Mouse (Mus musculus) intestine, postnatal 0 days (tissue): Measurements from ENCODE around the gene Faf2. TPM values are rescaled to one million over a fixed set of nuclear protein-coding genes. Genes with fewer than 3 reads are reported as not detected.

Experiments
- ATAC-seq: fragments of 200-750 bp; cut with Nextera tagmentation; 2 replicates; pipeline ENCODE4 v1.8.0; 2017; ENCODE audit warnings: mild to moderate bottlenecking, moderate TSS enrichment, moderate library complexity
- H3K27ac ChIP-seq: fragments of 300-500 bp; sonication (generic); 2 replicates; pipeline ENCODE4 v1.5.1; 2014; ENCODE audit warnings: mild to moderate bottlenecking, low read depth, low read length, moderate library complexity
- H3K27me3 ChIP-seq: fragments of 300-500 bp; sonication (generic); replicated peaks from 2 replicates; pipeline ENCODE4 v1.6.1; 2014; ENCODE audit warnings: low read length, mixed read lengths; ENCODE audit not compliant: control insufficient read depth, insufficient read depth
- H3K36me3 ChIP-seq: fragments of 300-500 bp; sonication (generic); 2 replicates; pipeline ENCODE4 v1.6.1; 2014; ENCODE audit warnings: mild to moderate bottlenecking, moderate library complexity; ENCODE audit not compliant: control insufficient read depth, insufficient read depth
- H3K4me1 ChIP-seq: fragments of 300-500 bp; sonication (generic); replicated peaks from 2 replicates; pipeline ENCODE4 v1.6.1; 2014; ENCODE audit warnings: antibody characterized with exemption, low read length, mixed read lengths; ENCODE audit not compliant: control insufficient read depth, insufficient read depth
- H3K4me2 ChIP-seq: fragments of 300-500 bp; sonication (generic); replicated peaks from 2 replicates; pipeline ENCODE4 v1.6.1; 2014; ENCODE audit warnings: low read depth, mild to moderate bottlenecking, moderate library complexity
- H3K4me3 ChIP-seq: fragments of 300-500 bp; sonication (generic); 2 replicates; pipeline ENCODE4 v1.5.1; 2014; ENCODE audit warnings: low read depth, low read length
- H3K9ac ChIP-seq: fragments of 300-500 bp; sonication (generic); 2 replicates; pipeline ENCODE4 v1.6.1; 2014; ENCODE audit warnings: mild to moderate bottlenecking, low read depth, low read length
- H3K9me3 ChIP-seq: fragments of 300-500 bp; sonication (generic); 2 replicates; pipeline ENCODE4 v1.6.1; 2016; ENCODE audit warnings: mixed run types; ENCODE audit not compliant: control insufficient read depth
- CTCF ChIP-seq: sonication (generic); IDR thresholded peaks from 2 replicates; pipeline ENCODE4 v1.5.1; 2016; ENCODE audit warnings: low read depth, mild to moderate bottlenecking, control low read depth, antibody characterized with exemption, moderate library complexity
- WGBS: fragments of 180-500 bp; shearing (Covaris S2); extraction: QIAGEN DNeasy Blood & Tissue Kit; methylation state at CpG from one replicate; pipeline ENCODE4 v1.1.7; 2014; 5-methylcytosine and 5-hydroxymethylcytosine counted together
- polyA plus RNA-seq: library from polyadenylated mRNA; unstranded; fragments of >200 nt; fragmentation: Nextera tagmentation; extraction: Ambion mirVana; gene quantifications from 2 replicates; pipeline ENCODE4 v1.2.1, GENCODE M21; 2015

Gene Faf2
- polyA plus RNA-seq, 1 experiment from 2014 or later: 45.9 TPM

- WGBS: 90% methylated on average over 8 of the region's 8 CpGs
- ATAC-seq: no peak
- H3K36me3 ChIP-seq: peaks cover 17% of the 10 kb centered on the region; the same call in 1 of the 2 replicates
- TF ChIP-seq CTCF: no peak
- peak overlapping the region; percentile 90; the same call in 1 of the 2 replicates for H3K4me2 ChIP-seq
- peaks cover 3% of the 10 kb centered on the region; the same call in 1 of the 2 replicates for H3K4me1 ChIP-seq
- H3K27me3 ChIP-seq: no peaks in the 10 kb centered on the region
- no peak overlapping the region for H3K27ac ChIP-seq
- H3K9ac ChIP-seq: no peak overlapping the region
- no peaks in the 10 kb centered on the region for H3K9me3 ChIP-seq
- no peak overlapping the region for H3K4me3 ChIP-seq
Observed at GRCm38 (mm10) chr13:54591776-54592356, 29.7 kb upstream of the Faf2 start.

- Histone ChIP-seq H3K36me3 (peaks cover 32% of the 10 kb centered on the region), H3K27ac (no peak overlapping the region), H3K9ac (no peak overlapping the region), H3K27me3 (no peaks in the 10 kb centered on the region), H3K4me1 (peaks cover 3% of the 10 kb centered on the region; the same call in 1 of the 2 replicates), H3K4me2 (no peak overlapping the region), H3K4me3 (no peak overlapping the region), H3K9me3 (no peaks in the 10 kb centered on the region)
- WGBS: 92% methylated on average over 11 of the region's 11 CpGs
- ATAC-seq: no peak
- no peak for TF ChIP-seq CTCF
Observed at GRCm38 (mm10) chr13:54593617-54594016, 28.0 kb upstream of the Faf2 start.

GRCm38 (mm10) chr13:54596107-54596690 is 25.4 kb upstream of the Faf2 start:
- peak; percentile 62 for ATAC-seq
- Histone ChIP-seq H3K4me1 (peaks cover 3% of the 10 kb centered on the region; the same call in 1 of the 2 replicates), H3K36me3 (peaks cover 39% of the 10 kb centered on the region), H3K9me3 (no peaks in the 10 kb centered on the region), H3K27me3 (no peaks in the 10 kb centered on the region), H3K27ac (peak overlapping the region; percentile 15), H3K9ac (no peak overlapping the region), H3K4me2 (no peak overlapping the region), H3K4me3 (no peak overlapping the region)
- TF ChIP-seq CTCF: peak; percentile 42
- 45% methylated on average over 8 of the region's 8 CpGs for WGBS

- no peak for TF ChIP-seq CTCF
- Histone ChIP-seq H3K4me1 (peaks cover 3% of the 10 kb centered on the region; the same call in 1 of the 2 replicates), H3K9ac (no peak overlapping the region), H3K27ac (no peak overlapping the region), H3K36me3 (peaks cover 39% of the 10 kb centered on the region), H3K9me3 (no peaks in the 10 kb centered on the region), H3K4me3 (no peak overlapping the region), H3K4me2 (no peak overlapping the region), H3K27me3 (no peaks in the 10 kb centered on the region)
- ATAC-seq: no peak
- WGBS: 42% methylated on average over 5 of the region's 5 CpGs
Observed at GRCm38 (mm10) chr13:54596870-54597269, 24.7 kb upstream of the Faf2 start.

- H3K9ac ChIP-seq: no peak overlapping the region
- 81% methylated on average over 12 of the region's 12 CpGs for WGBS
Observed at GRCm38 (mm10) chr13:54598622-54599143, 22.9 kb upstream of the Faf2 start.

GRCm38 (mm10) chr13:54602639-54603111 is 18.9 kb upstream of the Faf2 start:
- H3K4me3 ChIP-seq: no peak overlapping the region
- ATAC-seq: peak; percentile 82
- TF ChIP-seq CTCF: no peak
- peaks cover 15% of the 10 kb centered on the region; the same call in 1 of the 2 replicates for H3K4me1 ChIP-seq
- H3K36me3 ChIP-seq: peaks cover 24% of the 10 kb centered on the region
- H3K27ac ChIP-seq: peak overlapping the region; percentile 86
- no peaks in the 10 kb centered on the region for H3K9me3 ChIP-seq
- H3K27me3 ChIP-seq: no peaks in the 10 kb centered on the region
- H3K4me2 ChIP-seq: peak overlapping the region; percentile 17; the same call in 1 of the 2 replicates
- WGBS: 20% methylated on average over 3 of the region's 3 CpGs
- H3K9ac ChIP-seq: no peak overlapping the region; the same call in 1 of the 2 replicates

More at GRCm38 (mm10) chr13:54598622-54599143, 22.9 kb upstream of the Faf2 start:
- TF ChIP-seq CTCF: no peak
- Histone ChIP-seq H3K4me2 (no peak overlapping the region), H3K9me3 (no peaks in the 10 kb centered on the region), H3K4me1 (peaks cover 15% of the 10 kb centered on the region), H3K27me3 (no peaks in the 10 kb centered on the region), H3K4me3 (no peak overlapping the region), H3K36me3 (peaks cover 31% of the 10 kb centered on the region), H3K27ac (no peak overlapping the region)
- no peak for ATAC-seq
